In the genomic region with DNA sequence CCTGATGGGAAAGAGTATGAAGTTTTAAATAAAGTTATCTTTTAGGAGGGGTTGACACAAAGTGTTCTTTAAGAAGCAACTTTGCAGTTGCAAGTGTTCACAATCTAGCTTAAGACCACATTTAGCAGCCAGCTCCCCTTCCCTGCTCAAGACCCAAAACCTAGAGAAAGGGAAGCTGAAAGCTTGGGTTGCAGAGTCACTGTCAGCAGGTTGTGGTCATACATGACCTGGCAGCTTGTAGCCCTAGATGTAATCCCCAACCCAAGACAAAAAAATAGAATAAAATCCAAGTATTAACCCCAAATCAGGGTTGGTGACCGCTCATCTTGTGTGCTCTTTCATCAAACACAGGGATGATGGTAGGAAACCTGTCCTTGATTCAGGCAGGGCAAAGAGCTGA, we compare ENCODE assay signal across 7 mouse cellular contexts. TPM values are rescaled to one million over a fixed set of nuclear protein-coding genes. Genes with fewer than 3 reads are reported as not detected.
DNase-seq lines count a peak whose midpoint lies in the region; ATAC-seq and TF ChIP-seq lines count a peak whose summit lies in the region.

No protein-coding gene starts in this region.

- DNase-seq in spleen, adult 2 months (ENCODE audit: low read depth in 1 of 2, low spot score in 2 of 2): no peak
- no peak for DNase-seq in spleen, adult 12 weeks (ENCODE audit: low spot score)
- no peak for DNase-seq in liver, embryonic 13.5 days
- DNase-seq in stomach, postnatal 0 days (ENCODE audit: low spot score): no peak
- DNase-seq in frontal cortex, postnatal 36 days (ENCODE audit: low spot score in 2 of 2): no peak
- no peak for DNase-seq in ovary, postnatal 10 days (ENCODE audit: low spot score)

- peaks cover 19% of the 10 kb centered on the region for H3K4me1 ChIP-seq in spleen, adult 2 months (ENCODE audit: control insufficient read depth, insufficient read depth, insufficient read length)
- peaks cover 52% of the 10 kb centered on the region for H3K4me1 ChIP-seq in forebrain, embryonic 13.5 days
- H3K4me1 ChIP-seq in liver, embryonic 13.5 days (replicated peaks): peaks cover 59% of the 10 kb centered on the region
- H3K4me1 ChIP-seq in stomach, postnatal 0 days (replicated peaks; ENCODE audit: control insufficient read depth, insufficient read depth): peaks cover 14% of the 10 kb centered on the region; the same call in 1 of the 2 replicates

- no peaks in the 10 kb centered on the region for H3K27me3 ChIP-seq in spleen, adult 2 months (ENCODE audit: control insufficient read depth, insufficient read depth, low read length)
- no peaks in the 10 kb centered on the region for H3K27me3 ChIP-seq in forebrain, embryonic 13.5 days
- H3K27me3 ChIP-seq in liver, embryonic 13.5 days: no peaks in the 10 kb centered on the region
- no peaks in the 10 kb centered on the region for H3K27me3 ChIP-seq in stomach, postnatal 0 days (ENCODE audit: control insufficient read depth, insufficient read depth, low read length)

- peaks cover 36% of the 10 kb centered on the region for H3K36me3 ChIP-seq in spleen, adult 2 months (ENCODE audit: control insufficient read depth, insufficient read depth, low read length)
- peaks cover 69% of the 10 kb centered on the region for H3K36me3 ChIP-seq in forebrain, embryonic 13.5 days (ENCODE audit: poor library complexity, severe bottlenecking)
- peaks cover 70% of the 10 kb centered on the region for H3K36me3 ChIP-seq in liver, embryonic 13.5 days
- H3K36me3 ChIP-seq in stomach, postnatal 0 days (ENCODE audit: control insufficient read depth, insufficient read depth, low read length): peaks cover 16% of the 10 kb centered on the region

- TF ChIP-seq CTCF in spleen, adult 2 months (IDR thresholded peaks at IDR 0.05; ENCODE audit: extremely low read depth, insufficient read depth, insufficient read length, insufficient replicate concordance): no peak
- no peak for TF ChIP-seq CTCF in stomach, postnatal 0 days (IDR thresholded peaks at IDR 0.05; ENCODE audit: low read depth)

- H3K9me3 ChIP-seq in forebrain, embryonic 13.5 days (replicated peaks): no peaks in the 10 kb centered on the region
- H3K9me3 ChIP-seq in liver, embryonic 13.5 days (replicated peaks): no peaks in the 10 kb centered on the region
- no peaks in the 10 kb centered on the region for H3K9me3 ChIP-seq in stomach, postnatal 0 days (ENCODE audit: control insufficient read depth, low read length)

- 63% methylated on average over 1 of the region's 1 CpGs for WGBS in spleen, adult 2 months
- 72% methylated on average over 1 of the region's 1 CpGs for WGBS in forebrain, embryonic 13.5 days
- WGBS in liver, embryonic 13.5 days (ENCODE audit: insufficient replicate concordance): 52% methylated on average over 1 of the region's 1 CpGs
- 57% methylated on average over 1 of the region's 1 CpGs for WGBS in stomach, postnatal 0 days

- no peak for TF ChIP-seq POLR2A in spleen, adult 2 months (IDR thresholded peaks at IDR 0.05; ENCODE audit: low read depth, low read length)

- H3K27ac ChIP-seq in spleen, adult 2 months (ENCODE audit: insufficient read depth, low read length): no peak overlapping the region
- H3K27ac ChIP-seq in forebrain, embryonic 13.5 days: 0 out of 2 replicates have a peak overlapping the region, but pooled peaks have one; percentile 93
- peak overlapping the region; percentile 96 for H3K27ac ChIP-seq in liver, embryonic 13.5 days
- H3K27ac ChIP-seq in stomach, postnatal 0 days (replicated peaks): 0 out of 2 replicates have a peak overlapping the region, but pooled peaks have one; percentile 98

- H3K4me2 ChIP-seq in forebrain, embryonic 13.5 days: peak overlapping the region; percentile 86
- peak overlapping the region; percentile 92 for H3K4me2 ChIP-seq in liver, embryonic 13.5 days
- peak overlapping the region; percentile 86 for H3K4me2 ChIP-seq in stomach, postnatal 0 days (replicated peaks; ENCODE audit: low read depth)

- TF ChIP-seq EP300 in stomach, postnatal 0 days (optimal IDR thresholded peaks at IDR 0.05): no peak

- no peak for ATAC-seq in forebrain, embryonic 13.5 days
- ATAC-seq in liver, embryonic 13.5 days (ENCODE audit: low read depth): no peak
- no peak for ATAC-seq in stomach, postnatal 0 days (ENCODE audit: low FRiP score, low TSS enrichment)

- peak overlapping the region; percentile 82; the same call in 1 of the 2 replicates for H3K4me3 ChIP-seq in spleen, adult 2 months (ENCODE audit: extremely low read depth, insufficient read depth, insufficient read length)
- H3K4me3 ChIP-seq in forebrain, embryonic 13.5 days: peak overlapping the region; percentile 61
- H3K4me3 ChIP-seq in liver, embryonic 13.5 days (replicated peaks): peak overlapping the region; percentile 95
- peak overlapping the region; percentile 89 for H3K4me3 ChIP-seq in stomach, postnatal 0 days (ENCODE audit: low read depth, low read length)

- H3K9ac ChIP-seq in forebrain, embryonic 13.5 days: peak overlapping the region; percentile 89
- H3K9ac ChIP-seq in liver, embryonic 13.5 days: peak overlapping the region; percentile 94
- peak overlapping the region; percentile 97 for H3K9ac ChIP-seq in stomach, postnatal 0 days (ENCODE audit: low read length)

RNA-seq across cellular contexts. Expression of a gene that starts 1.3 kb away (rescaled TPM):
- 152 and 157 TPM in 2 replicates for polyA plus RNA-seq in spleen, adult 2 months (2012; rRNA removed)
- polyA plus RNA-seq in forebrain, embryonic 13.5 days (2015; fragmentation: Nextera tagmentation; extraction: Ambion mirVana): 77.9 and 84.3 TPM in 2 replicates
- polyA plus RNA-seq in liver, embryonic 13.5 days (2015; fragmentation: Nextera tagmentation; extraction: Ambion mirVana): 37.5 and 40.7 TPM in 2 replicates
- 25.4 and 28.8 TPM in 2 replicates for polyA plus RNA-seq in stomach, postnatal 0 days (2015; fragmentation: Nextera tagmentation; extraction: Ambion mirVana)

RNA-seq across cellular contexts. Expression of a gene that starts 1.6 kb away (rescaled TPM):
- 103 and 105 TPM in 2 replicates for polyA plus RNA-seq in spleen, adult 2 months (2012; rRNA removed)
- polyA plus RNA-seq in forebrain, embryonic 13.5 days (2015; fragmentation: Nextera tagmentation; extraction: Ambion mirVana): 126 and 135 TPM in 2 replicates
- 44.4 and 59.7 TPM in 2 replicates for polyA plus RNA-seq in liver, embryonic 13.5 days (2015; fragmentation: Nextera tagmentation; extraction: Ambion mirVana)
- polyA plus RNA-seq in stomach, postnatal 0 days (2015; fragmentation: Nextera tagmentation; extraction: Ambion mirVana): 34.7 and 38.6 TPM in 2 replicates

RNA-seq across cellular contexts. Expression of a gene that starts 26.5 kb away (rescaled TPM):
- polyA plus RNA-seq in spleen, adult 2 months (2012; rRNA removed): 101 and 140 TPM in 2 replicates
- polyA plus RNA-seq in forebrain, embryonic 13.5 days (2015; fragmentation: Nextera tagmentation; extraction: Ambion mirVana): 212 and 224 TPM in 2 replicates
- polyA plus RNA-seq in liver, embryonic 13.5 days (2015; fragmentation: Nextera tagmentation; extraction: Ambion mirVana): 157 and 167 TPM in 2 replicates
- polyA plus RNA-seq in stomach, postnatal 0 days (2015; fragmentation: Nextera tagmentation; extraction: Ambion mirVana): 327 and 335 TPM in 2 replicates

RNA-seq across cellular contexts. Expression of a gene that starts 28.9 kb away (rescaled TPM):
- 2.3 and 4.4 TPM in 2 replicates for polyA plus RNA-seq in spleen, adult 2 months (2012; rRNA removed)
- polyA plus RNA-seq in forebrain, embryonic 13.5 days (2015; fragmentation: Nextera tagmentation; extraction: Ambion mirVana): 1.2 and 1.7 TPM in 2 replicates
- polyA plus RNA-seq in liver, embryonic 13.5 days (2015; fragmentation: Nextera tagmentation; extraction: Ambion mirVana): 0.08 and 0.14 TPM in 2 replicates
- 15.9 and 19.2 TPM in 2 replicates for polyA plus RNA-seq in stomach, postnatal 0 days (2015; fragmentation: Nextera tagmentation; extraction: Ambion mirVana)

RNA-seq across cellular contexts. Expression of a gene that starts 30.1 kb away (rescaled TPM):
- 2,050 and 3,346 TPM in 2 replicates for polyA plus RNA-seq in spleen, adult 2 months (2012; rRNA removed)
- 1,314 and 1,523 TPM in 2 replicates for polyA plus RNA-seq in forebrain, embryonic 13.5 days (2015; fragmentation: Nextera tagmentation; extraction: Ambion mirVana)
- 1,217 and 1,404 TPM in 2 replicates for polyA plus RNA-seq in liver, embryonic 13.5 days (2015; fragmentation: Nextera tagmentation; extraction: Ambion mirVana)
- 2,079 and 2,215 TPM in 2 replicates for polyA plus RNA-seq in stomach, postnatal 0 days (2015; fragmentation: Nextera tagmentation; extraction: Ambion mirVana)
